Mouse (Mus musculus) ovary, postnatal 14 days (tissue): ENCODE data around the gene Gp2.

Experiments
- DNase-seq: peaks from one replicate; pipeline ENCODE4 v3.0.0; 2022; ENCODE audit warnings: low spot score

Gene Gp2

DNA sequence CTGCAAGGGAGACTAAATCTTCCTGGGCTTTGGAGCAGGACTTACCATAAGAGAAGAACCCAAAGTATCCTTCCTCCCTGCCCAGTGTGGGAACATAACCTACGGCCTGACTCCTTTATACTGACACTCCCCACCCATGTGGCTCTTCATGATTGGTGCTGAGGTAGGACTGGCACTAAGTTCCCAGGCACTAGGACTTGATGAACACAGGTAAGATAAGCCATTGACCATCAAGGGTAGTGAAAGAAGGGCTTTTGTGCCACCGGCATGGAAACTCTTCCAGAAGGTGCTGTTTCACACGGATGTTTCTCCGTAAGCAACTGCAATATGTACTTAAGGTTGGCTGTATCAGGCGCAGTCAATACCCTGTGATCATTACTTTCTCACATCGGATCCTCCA is at the start of gene Gp2:
TSS of gene Gp2 (minus strand) at position 101 of the 400 bp plus-strand sequence.
- DNase-seq, result no peak

DNA sequence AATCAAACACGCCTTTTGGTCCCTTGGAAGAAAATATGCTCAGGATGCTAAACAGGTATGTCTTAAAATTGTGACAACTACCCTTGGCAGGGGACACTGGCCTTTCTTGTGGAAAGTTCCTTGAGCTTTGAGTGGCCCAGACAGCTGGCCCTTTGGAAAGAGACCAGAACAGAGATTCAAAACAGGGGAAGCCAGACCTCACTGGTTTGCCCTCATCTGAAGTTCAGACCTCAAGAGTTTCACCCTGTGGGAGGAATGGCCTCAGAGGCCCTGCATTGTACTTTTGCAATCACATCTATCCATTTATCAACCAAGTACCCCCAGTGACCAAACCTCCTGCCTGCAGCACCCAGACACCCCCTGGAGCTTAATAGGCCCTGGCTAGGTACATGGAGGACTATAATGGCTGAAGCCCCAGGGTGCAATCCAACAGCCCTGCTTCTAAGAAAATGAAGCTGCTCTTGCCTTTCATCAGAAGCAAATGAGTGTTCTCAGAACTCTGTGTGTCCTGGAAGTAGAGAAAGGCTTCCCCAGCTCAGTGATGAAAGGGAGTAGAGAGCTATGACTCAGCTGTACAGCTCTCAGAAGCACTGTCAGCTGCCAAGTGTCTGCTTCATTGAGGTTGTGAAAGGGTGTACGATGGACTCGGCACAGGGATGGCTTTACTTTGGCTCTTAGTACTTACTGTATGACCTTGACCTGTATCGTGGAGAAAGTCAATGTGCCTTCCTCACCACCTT is 31.1 kb upstream of the Gp2 start:
- no peak for DNase-seq

DNA sequence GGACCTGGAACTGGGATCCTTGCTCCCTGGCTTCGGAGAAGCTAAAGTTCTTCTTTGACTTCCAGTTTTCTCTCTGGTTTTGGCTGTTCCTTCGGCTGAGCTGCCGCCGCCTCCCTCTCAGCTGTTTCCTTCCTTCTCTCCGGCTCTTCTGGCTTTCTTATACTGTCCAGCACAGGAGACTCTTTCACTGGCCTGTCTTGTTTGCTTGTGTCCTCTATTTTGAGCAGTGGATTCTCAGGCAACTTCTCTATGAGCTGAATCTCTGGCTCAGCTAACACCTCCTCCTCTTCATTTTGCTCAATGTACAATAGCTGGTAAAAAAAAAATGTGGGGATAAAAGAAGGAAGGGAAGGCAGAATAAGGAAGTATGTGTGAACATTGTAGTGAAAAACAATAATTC is 27.6 kb upstream of the Gp2 start:
- DNase-seq, result no peak

DNA sequence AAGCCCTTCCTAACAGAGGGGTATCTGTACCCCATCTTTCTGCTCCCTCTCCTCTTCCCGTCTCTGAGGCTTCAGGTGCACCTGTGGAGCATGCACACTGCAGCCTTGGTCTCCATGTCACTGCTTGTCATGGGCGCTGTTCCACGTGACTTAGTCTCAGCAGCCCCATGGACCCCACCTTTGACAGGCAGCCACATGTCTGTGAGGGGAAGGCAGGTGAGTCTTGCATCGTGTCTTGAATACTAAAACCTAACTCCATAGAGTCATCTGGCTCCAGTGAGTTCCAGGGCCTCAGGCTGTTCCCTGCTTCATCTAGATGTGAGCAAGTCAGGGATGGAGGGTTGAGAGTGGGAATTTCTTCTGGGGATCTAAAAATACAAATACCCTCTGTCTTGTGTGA is 25.1 kb upstream of the Gp2 start:
- no peak for DNase-seq

DNA sequence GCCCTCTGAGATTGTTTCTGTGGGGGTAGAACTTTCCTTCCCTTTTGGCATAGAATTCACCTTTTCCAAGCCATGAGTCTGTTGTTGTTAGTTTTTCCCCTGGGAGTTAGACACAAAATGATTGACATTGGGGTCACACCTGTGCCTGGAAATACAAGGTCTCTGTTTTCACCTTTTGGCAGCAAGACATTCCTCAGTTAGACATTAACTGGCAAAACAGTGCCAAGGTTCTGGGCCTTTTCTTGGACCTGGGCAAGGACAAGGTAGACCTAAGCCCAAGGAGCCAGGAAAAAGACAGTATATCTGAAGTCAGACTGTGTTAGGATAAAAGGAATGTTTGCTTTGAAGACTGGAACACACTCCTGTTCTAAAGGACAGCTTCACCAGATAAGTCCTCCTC is 20.2 kb upstream of the Gp2 start, which contains the start of gene Umod:
TSS of gene Umod (minus strand) at position 27 of the 400 bp plus-strand sequence.
- DNase-seq, result no peak

DNA sequence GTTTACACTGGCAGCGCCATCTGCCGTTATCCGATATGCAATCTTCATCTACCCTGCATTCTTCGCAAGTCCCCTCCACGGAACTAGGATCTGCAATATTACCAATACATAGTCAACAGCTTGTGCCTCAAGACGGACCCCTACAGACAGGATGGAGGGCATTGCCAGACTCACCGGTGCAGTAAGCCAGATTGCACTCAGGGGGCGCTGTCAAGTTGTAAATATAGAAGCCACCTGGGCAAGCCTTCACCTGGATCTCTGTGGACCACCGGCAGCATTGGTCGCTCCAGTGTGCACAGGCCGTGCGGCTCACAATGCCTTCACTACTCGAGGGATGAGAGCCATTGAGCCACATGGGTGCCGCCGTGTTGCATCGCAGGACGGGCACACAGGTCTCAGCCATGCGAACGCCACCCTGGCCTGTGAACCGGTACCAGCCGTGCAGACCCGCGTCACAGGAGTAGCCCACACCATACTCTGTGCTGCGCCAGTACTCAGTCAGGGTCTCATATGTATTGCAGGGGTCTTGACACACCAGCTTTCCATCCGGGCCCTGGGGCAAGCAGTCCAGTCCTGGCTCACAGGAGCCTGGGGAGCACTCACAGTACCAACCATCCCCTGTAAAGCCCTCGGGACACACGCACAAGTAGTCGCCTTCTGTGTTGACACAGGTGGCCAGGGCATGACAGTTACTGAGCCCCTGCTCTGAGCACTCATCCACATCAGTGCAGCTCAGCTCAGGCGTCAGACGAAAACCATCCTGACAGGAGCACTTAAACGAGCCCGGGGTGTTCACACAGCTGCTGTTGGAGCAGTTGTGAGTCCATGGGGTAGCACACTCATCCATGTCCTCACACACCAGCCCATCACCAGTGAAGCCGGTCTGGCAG is 17.7 kb upstream of the Gp2 start:
- DNase-seq, result no peak

DNA sequence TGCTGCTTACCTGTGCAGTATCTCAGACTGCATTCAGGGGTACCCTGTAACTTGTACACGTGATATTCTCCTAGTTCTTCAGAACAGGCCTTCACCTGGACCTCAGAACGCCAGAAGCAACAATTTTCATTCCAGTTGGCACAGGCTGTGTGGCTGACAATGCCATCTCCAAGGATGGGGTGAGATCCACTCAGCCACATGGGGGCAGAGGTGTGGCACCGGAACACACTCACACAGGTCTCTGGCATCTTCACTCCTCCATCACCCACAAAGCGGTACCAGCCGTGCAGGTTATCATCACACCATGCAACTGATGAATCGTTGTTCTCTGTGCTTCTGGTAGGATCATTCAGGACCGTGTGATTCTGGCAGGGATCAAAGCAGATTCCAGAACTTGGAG is 4.9 kb downstream of the Gp2 start:
- DNase-seq, result no peak

DNA sequence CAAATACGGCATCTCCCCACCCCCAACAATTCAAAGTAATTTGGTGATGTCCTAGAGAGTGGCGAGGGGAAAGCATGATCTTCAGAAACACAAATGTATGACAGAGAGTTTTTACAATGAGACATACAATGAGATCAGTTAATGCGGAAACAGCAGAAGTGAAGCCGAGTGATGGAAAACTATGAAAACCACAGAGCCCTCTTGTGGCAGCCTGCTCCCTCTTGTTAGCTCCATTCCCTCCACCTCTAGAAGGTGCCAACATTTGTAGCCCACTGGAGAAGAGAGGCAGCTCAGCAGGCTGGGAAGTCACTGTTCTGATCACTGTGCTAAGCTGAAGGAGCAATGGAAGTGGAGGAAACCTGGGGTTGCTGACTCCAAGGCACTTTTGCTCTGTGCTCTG is 15.2 kb downstream of the Gp2 start:
- no peak for DNase-seq

DNA sequence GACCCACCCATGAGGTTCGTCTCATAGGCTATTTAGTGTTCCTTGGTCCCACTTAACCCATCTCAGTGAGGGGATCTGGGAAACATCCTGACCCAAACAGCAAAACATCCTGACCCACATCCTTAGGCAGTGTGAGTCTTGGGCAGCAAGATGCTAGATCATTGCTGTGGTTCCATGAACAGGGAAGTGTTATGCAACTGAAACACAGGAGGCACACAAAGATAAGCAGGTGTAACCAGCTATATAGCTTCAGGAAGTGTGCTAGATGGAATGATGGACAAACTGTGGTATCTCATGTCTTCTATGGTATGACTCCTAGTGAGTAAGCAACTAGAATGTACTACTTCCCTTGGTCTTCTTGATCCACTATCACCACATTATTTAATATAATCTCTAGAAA is 17.1 kb downstream of the Gp2 start:
- DNase-seq, result no peak

DNA sequence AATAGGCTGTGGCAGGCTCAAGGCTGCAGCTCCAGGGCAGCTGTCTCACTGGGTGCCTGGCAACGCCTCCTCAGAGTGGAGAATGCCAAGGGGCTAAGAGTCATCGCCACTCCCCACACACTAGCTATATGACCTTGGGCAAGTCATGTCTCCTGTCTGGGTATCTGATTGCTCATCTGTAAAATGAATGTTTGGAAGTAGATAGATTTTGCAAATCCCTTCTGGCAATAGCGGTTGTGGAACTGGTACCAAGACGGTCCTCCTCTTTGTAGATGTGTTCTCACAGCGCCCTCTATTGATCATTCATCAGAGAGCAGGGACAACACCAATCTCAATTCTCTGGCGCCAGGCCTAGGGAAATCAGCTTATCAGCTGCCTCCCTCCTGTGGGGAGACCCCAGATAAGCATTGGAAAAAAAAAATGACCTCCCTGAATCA is 31.9 kb downstream of the Gp2 start:
- no peak for DNase-seq

DNA sequence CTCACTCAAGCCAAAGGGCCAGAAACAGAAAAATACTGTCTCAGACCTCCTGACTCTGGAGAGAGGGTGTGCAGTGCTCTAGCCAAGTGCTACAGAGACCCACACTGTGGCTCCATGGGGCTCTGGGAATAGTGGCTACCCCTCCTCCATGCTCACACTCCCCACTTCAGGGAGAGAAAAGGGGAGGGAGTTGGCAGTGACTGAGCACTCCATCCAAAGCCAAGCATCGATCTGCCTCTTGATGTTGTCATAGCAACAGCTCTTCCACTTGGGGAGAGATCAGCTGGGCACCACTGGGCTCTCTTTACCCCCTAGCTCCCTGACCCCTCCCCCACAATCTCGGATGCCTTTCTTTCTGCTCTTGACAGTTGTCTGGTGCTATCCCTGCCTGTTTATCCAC is 38.4 kb downstream of the Gp2 start:
- DNase-seq, result no peak

DNA sequence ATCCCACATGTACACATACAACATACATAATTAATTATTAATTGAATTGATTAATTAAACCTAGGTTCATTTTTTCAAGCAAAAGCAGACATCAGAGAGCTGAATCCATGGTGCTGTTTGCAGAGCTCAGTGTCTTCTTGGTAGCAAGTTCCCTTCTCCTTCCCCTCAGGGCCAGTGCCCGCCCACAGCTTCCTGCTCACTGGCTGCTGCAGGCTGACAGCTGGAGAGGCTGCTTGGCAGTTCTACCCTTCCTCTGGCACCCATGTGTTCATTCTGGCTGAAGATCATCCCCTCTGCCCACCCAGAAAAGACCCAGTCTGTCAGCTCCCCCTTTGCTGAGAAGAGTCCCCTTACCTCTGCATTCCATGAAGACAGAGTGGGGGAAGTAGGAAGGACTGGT is 40.6 kb downstream of the Gp2 start:
- DNase-seq, result no peak

DNA sequence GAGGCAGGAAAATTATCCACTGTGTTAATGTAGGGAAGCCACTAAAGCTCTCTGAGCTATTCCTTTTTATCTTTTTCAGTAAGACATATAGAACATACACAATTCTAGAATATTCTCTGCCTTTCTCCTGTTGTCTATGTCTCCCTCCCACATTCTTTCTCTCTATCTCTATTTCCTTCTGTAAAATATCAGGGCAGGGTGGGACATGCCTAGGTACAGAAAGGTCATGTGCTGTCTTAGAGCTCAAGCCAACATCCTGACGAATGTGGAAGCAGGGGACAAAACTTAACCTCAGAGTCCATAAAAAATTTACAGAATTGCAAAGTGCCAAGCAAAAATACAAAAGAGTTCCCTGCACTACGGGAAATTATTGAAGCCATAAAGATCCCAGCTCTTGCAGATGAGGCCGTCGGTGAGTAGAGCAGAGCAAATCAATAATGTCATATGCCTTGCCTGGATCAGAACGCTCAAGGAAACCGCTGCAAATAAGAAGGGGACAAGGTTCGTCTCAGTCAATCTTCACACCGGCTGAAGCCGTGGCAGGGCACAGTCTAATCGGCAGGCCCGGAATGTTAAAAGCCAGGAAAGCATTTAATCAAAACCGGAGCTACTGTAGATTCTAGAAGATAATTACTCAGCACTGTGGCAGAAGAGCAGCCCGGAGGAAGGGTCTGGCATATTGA is 64.9 kb downstream of the Gp2 start:
- no peak for DNase-seq
